Mouse (Mus musculus) layer of hippocampus, postnatal 14 days (tissue): Measurements from ENCODE around the gene Ctsw. TPM values are rescaled to one million over a fixed set of nuclear protein-coding genes. Genes with fewer than 3 reads are reported as not detected.
A peak's percentile ranks its signal among the peaks of the same experiment; 100 is the strongest.
"Not testable (repeated sequence)": the region's sequence is repeated elsewhere in the genome, so short reads cannot be mapped to it uniquely, and the experiment has no call there.

Source experiments
- DNase-seq, 2 experiments: peaks; one replicate each; pipeline ENCODE4 v3.0.0; 2021 to 2022; ENCODE audit warnings: low spot score in 2 of 2, mixed read lengths in 1 of 2
- long read RNA-seq, 2 experiments: library from polyadenylated mRNA; stranded (forward); transcript quantifications; one replicate each; pipeline ENCODE4 v2.0.0; 2021
- total RNA-seq, 2 experiments: library from RNA; stranded (reverse); gene quantifications; 2 replicates each; pipeline ENCODE4 v1.2.3; 2021

The Ctsw gene
- total RNA-seq: 1 to 10 TPM in 1 of 2 experiments, under 1 TPM in 1; 0.41 to 1.2 TPM
- long read RNA-seq, experiment 1, partial matches to known transcripts: 0 of 2 reads
- long read RNA-seq, experiment 1, other reads (novel, unspliced or antisense): 1 of 2 reads
- long read RNA-seq, experiment 2, partial matches to known transcripts: 0 of 2 reads
- long read RNA-seq, experiment 2, other reads (novel, unspliced or antisense): 1 of 2 reads

- DNase-seq: no peak
Measured at GRCm38 (mm10) chr19:5468374-5468773, at the start of gene Ctsw. Ctsw (minus strand) TSS chr19:5468507.

- no peak for DNase-seq
Measured at GRCm38 (mm10) chr19:5516906-5517505, 48.7 kb upstream of the Ctsw start.

GRCm38 (mm10) chr19:5515840-5516777 lies 47.8 kb upstream of the Ctsw start:
- no peak for DNase-seq

GRCm38 (mm10) chr19:5513005-5513349 lies 44.7 kb upstream of the Ctsw start:
- DNase-seq: no peak

GRCm38 (mm10) chr19:5512091-5513004 lies 44.0 kb upstream of the Ctsw start:
- no peak for DNase-seq

- no peak for DNase-seq
Measured at GRCm38 (mm10) chr19:5511074-5511632, 42.8 kb upstream of the Ctsw start.

GRCm38 (mm10) chr19:5510031-5511026 lies 42.0 kb upstream of the Ctsw start, which contains the start of gene Snx32:
Snx32 (minus strand) TSS chr19:5510538.
- DNase-seq: peak; percentile 95 to 99

GRCm38 (mm10) chr19:5503687-5504086 lies 35.4 kb upstream of the Ctsw start, which contains the start of gene 1700020D05Rik:
1700020D05Rik (minus strand) TSS chr19:5503787.
- no peak for DNase-seq

- DNase-seq: no peak
Measured at GRCm38 (mm10) chr19:5500330-5500875, 32.1 kb upstream of the Ctsw start.

- DNase-seq: no peak
Measured at GRCm38 (mm10) chr19:5496052-5496370, 27.7 kb upstream of the Ctsw start.

GRCm38 (mm10) chr19:5495353-5496051 lies 27.2 kb upstream of the Ctsw start:
- no peak for DNase-seq

- no peak for DNase-seq
Measured at GRCm38 (mm10) chr19:5494314-5494713, 26.0 kb upstream of the Ctsw start.

GRCm38 (mm10) chr19:5493301-5493721 lies 25.0 kb upstream of the Ctsw start:
- DNase-seq: not testable (repeated sequence)

GRCm38 (mm10) chr19:5492641-5493040 lies 24.3 kb upstream of the Ctsw start:
- DNase-seq: no peak

GRCm38 (mm10) chr19:5490898-5491708 lies 22.8 kb upstream of the Ctsw start:
- peak; percentile 79 to 83 for DNase-seq

GRCm38 (mm10) chr19:5490313-5490897 lies 22.1 kb upstream of the Ctsw start, which contains the start of gene Cfl1:
Cfl1 (plus strand) TSS chr19:5490455.
- peak; percentile 93 to 95 for DNase-seq

- DNase-seq: not testable (repeated sequence)
Measured at GRCm38 (mm10) chr19:5489721-5490120, 21.4 kb upstream of the Ctsw start.
